In the genomic region with DNA sequence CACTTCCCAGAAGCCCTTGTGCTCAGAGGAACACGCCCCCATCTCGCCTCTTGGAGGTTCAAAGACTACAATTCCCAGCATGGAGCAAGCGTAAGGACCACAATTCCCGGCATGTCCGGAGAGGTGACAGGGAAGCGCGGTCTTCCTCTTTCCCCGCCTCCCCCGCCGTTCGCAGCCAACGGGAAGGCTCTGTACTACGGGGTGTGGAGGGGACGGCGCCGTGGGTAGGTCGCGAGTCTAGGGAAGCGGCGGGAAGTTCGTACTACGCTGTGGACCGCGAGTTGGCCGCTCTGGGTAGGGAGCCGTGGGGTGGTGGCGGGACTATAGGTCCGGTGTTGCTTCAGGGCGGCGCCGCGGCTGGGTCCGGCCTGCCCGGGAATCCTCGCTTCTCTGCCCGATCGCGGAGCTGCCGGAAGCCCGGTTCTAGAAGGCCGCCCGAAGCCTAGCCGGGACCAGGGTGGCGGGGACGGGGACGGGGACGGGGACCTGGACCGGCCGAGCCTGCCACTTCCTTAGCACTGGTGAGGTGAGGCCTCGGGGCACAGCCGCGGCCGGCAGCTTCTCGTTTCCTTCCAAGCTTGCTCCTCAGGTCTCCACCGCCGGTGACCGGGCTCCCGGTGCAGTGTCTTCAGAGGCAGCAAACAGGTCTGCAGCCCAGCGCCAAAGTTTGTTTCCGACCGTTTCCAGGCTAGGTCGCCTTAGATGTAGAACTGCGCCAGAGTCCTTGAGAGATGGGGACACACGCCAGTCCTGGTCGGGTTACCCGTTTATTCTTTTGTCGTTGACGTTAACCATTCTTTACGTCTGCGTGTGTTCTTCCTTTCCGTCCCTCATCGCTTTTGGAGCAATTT, we compare ENCODE assay signal across 8 mouse cellular contexts. TPM values are rescaled to one million over a fixed set of nuclear protein-coding genes. Genes with fewer than 3 reads are reported as not detected.
DNase-seq lines count a peak whose midpoint lies in the region; ATAC-seq and TF ChIP-seq lines count a peak whose summit lies in the region.

Gene Vrk1, plus strand, starts transcription at position 164 of the 851 bp plus-strand sequence.

- no peaks in the 10 kb centered on the region for H3K9me3 ChIP-seq in megakaryocyte, embryonic 14.5 days

- no peaks in the 10 kb centered on the region for H3K4me1 ChIP-seq in cortical plate, adult 2 months (ENCODE audit: control insufficient read depth, insufficient read depth, low read length)
- peaks cover 49% of the 10 kb centered on the region for H3K4me1 ChIP-seq in megakaryocyte, embryonic 14.5 days

- peak; percentile 89 to 92 for DNase-seq in gastrocnemius, adult 8-10 months (ENCODE audit: low spot score in 2 of 2)
- peak; percentile 94 for DNase-seq in hindlimb bud, embryonic 11.5 days (ENCODE audit: extremely low spot score, low read depth, low spot score)
- DNase-seq in left cerebral cortex, adult 8-10 months (ENCODE audit: low spot score in 2 of 2): peak; percentile 84 to 98
- DNase-seq in right cerebral cortex, postnatal 10 days (ENCODE audit: low spot score in 2 of 2): peak; percentile 98 to 99
- DNase-seq in urinary bladder, postnatal 25 days (ENCODE audit: low spot score): peak; percentile 82

- H3K4me3 ChIP-seq in cortical plate, adult 2 months (ENCODE audit: insufficient read depth, low read length): peak within 1 kb of the TSS; percentile 54
- peak within 1 kb of the TSS; percentile 96 for H3K4me3 ChIP-seq in megakaryocyte, embryonic 14.5 days (replicated peaks)

- H3K36me3 ChIP-seq in megakaryocyte, embryonic 14.5 days (replicated peaks; ENCODE audit: low read length): peaks cover 11% of the 10 kb centered on the region

- no peaks in the 10 kb centered on the region for H3K27me3 ChIP-seq in megakaryocyte, embryonic 14.5 days (replicated peaks)

- peak; percentile 90 for ATAC-seq in activated CD4-positive, CD25-positive, alpha-beta regulatory T cell, adult 4 months

- TF ChIP-seq POLR2A in cortical plate, adult 2 months (IDR thresholded peaks at IDR 0.05; ENCODE audit: extremely low read depth, insufficient read depth, low read length): no peak

- no peak within 1 kb of the TSS for H3K27ac ChIP-seq in cortical plate, adult 2 months (ENCODE audit: insufficient read depth, low read length)

- TF ChIP-seq CTCF in cortical plate, adult 2 months (IDR thresholded peaks at IDR 0.05; ENCODE audit: extremely low read depth, insufficient read depth, low read length): no peak

RNA-seq across cellular contexts. Expression of gene Vrk1, which starts in this region (rescaled TPM):
- 100 to 1,000 TPM; 161 to 189 TPM for polyA plus RNA-seq in activated CD4-positive, CD25-positive, alpha-beta regulatory T cell, adult 4 months (2017; shearing (Covaris generic))
- 14.0 and 15.5 TPM in 2 replicates for polyA plus RNA-seq in cortical plate, adult 2 months (2012; rRNA removed)
- 1 to 10 TPM; 3.4 to 4.4 (median 3.8) TPM for total RNA-seq in gastrocnemius, adult 8-10 months (2022)
- total RNA-seq in left cerebral cortex, adult 8-10 months (2022): 10 to 100 TPM; 19.4 to 24.9 (median 20.6) TPM
- polyA plus RNA-seq in megakaryocyte, embryonic 14.5 days (2012; ENCODE audit: insufficient read depth, low replicate concordance): 1.4 and 16.6 TPM in 2 replicates
